Mouse (Mus musculus) splenic B cell, adult 2 months (primary cell): Measurements from ENCODE around the gene Msmp.

Source experiments
- DNase-seq: peaks from one replicate; pipeline ENCODE4 v3.0.0-alpha.2; 2011; ENCODE audit warnings: low read depth, low spot score
- H3K27me3 ChIP-seq: 2 replicates; pipeline ENCODE4 v1.6.1; 2012; ENCODE audit warnings: mild to moderate bottlenecking, low read length, moderate library complexity, mixed read lengths; ENCODE audit not compliant: control insufficient read depth, poor library complexity, insufficient read depth, severe bottlenecking
- H3K36me3 ChIP-seq: 2 replicates; pipeline ENCODE4 v1.6.1; 2012; ENCODE audit warnings: mild to moderate bottlenecking, low read length, moderate library complexity, mixed read lengths; ENCODE audit not compliant: control insufficient read depth, poor library complexity, insufficient read depth, severe bottlenecking

The Msmp gene

DNA sequence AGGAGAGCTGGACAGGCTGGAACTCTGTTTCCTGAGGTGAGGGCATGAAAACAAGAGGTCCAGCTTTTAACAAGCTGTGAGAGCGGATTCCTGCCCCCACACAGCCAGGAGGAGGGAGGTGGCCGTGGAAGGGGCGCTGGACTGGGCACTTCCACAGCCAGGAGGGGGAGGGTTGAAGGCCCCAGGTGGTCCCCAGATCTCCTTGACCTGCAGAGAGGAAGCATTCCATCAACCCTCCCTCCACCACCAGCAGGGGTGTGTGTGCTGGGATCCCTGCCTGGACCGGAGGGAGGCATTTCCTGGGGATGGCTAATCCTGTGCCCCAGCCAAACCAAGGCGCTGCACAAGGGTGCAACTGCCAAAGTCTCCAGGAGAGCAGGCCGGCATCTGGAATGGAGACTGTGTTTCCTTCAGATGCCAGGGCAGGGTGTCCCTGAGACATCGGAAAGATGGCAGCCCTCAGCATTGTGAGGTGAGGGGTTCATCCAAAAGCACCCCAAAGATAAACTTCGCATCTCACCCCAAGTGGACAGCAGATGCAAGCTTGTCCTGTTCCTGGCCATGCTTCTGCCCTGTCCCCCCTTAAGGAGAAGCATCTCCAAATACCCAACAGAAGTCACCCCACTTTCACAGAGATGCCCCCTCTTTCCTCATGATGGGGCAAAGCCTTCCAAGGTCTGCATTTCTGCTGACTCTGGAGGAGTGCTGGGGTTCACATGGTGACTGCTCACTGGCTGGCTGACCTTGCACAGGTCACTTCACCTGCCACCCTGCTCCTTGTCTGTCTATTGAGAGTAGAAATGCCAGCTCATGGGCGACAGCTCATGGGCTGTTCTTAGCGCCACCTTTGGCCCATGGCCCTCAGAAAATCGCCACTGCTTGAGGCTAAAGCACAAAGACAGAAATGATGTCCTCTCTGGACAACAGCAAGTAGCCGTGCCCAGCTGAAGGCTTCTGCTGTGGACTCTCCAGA is at the start of gene Msmp:
TSS of gene Msmp (minus strand) at position 51 of the 973 bp plus-strand sequence.
- DNase-seq = no peak
- Histone ChIP-seq H3K27me3 (no peaks in the 10 kb centered on the region), H3K36me3 (peaks cover 1% of the 10 kb centered on the region)

DNA sequence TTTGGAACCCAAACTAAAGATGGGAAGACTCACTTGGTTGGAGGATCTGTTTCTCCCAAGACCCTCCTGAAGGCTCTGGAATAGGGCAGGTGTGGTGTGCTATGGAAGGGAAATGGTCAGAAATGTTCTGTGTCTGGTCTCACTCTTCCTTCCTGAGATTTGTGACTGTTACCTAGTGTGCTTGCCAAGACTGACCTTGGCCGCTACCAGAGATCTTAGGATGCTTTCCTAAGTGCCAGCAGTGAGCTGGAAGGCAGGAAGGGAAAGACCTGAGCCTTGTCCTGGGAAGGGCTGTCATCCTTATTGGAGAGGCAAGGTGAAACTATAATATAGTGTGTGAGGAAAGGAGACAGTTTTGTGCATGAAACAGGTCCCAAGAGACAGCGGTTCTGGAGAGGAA is 49.4 kb upstream of the Msmp start:
- no peaks in the 10 kb centered on the region for H3K36me3 ChIP-seq
- DNase-seq = no peak
- H3K27me3 ChIP-seq = no peaks in the 10 kb centered on the region

DNA sequence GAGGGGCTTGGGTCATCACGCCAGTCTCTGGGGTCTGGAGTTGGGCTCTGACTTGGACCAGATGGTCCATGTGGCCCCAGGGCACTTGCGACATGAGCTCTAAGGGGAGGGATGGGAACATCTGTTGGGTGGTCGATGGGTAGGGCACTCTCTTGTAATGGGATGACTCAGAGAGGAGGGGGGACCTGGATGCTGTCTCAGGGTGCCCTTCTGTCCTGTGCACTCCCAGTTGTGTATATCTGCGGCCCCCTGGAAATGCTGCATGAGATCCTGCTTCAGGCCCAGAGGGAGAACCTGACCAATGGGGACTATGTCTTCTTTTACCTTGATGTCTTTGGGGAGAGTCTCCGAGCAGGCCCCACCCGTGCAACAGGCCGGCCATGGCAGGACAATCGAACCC is 49.0 kb upstream of the Msmp start:
- no peaks in the 10 kb centered on the region for H3K36me3 ChIP-seq
- DNase-seq = no peak
- H3K27me3 ChIP-seq = no peaks in the 10 kb centered on the region

DNA sequence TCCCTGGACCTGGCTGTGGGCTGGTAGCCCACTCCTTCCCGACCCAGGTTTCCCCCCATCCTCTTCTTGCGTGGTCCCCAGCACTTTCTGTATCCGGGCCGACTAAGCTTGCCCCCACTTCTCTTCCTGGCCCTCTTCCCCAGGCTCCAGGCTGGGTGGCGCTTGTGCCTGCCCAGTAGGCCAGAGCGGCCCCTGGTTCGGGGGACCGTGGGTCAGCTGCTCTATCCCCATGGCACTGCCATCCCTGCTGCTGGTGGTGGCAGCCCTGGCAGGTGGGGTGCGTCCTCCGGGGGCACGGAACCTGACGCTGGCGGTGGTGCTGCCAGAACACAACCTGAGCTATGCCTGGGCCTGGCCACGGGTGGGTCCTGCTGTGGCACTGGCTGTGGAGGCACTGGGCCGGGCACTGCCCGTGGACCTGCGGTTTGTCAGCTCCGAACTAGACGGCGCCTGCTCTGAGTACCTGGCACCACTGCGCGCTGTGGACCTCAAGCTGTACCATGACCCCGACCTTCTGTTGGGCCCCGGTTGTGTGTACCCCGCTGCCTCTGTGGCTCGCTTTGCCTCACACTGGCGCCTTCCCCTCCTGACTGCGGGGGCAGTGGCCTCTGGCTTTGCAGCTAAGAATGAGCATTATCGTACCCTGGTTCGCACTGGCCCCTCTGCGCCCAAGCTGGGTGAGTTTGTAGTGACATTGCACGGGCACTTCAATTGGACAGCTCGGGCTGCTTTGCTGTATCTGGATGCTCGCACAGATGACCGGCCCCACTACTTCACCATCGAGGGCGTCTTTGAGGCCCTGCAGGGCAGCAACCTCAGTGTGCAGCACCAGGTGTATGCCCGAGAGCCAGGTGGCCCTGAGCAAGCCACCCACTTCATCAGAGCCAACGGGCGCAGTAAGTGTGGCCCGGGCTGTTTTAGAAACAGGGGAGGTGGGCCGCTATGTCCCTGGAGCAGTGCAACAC is 47.9 kb upstream of the Msmp start:
- no peaks in the 10 kb centered on the region for H3K27me3 ChIP-seq
- no peak for DNase-seq

DNA sequence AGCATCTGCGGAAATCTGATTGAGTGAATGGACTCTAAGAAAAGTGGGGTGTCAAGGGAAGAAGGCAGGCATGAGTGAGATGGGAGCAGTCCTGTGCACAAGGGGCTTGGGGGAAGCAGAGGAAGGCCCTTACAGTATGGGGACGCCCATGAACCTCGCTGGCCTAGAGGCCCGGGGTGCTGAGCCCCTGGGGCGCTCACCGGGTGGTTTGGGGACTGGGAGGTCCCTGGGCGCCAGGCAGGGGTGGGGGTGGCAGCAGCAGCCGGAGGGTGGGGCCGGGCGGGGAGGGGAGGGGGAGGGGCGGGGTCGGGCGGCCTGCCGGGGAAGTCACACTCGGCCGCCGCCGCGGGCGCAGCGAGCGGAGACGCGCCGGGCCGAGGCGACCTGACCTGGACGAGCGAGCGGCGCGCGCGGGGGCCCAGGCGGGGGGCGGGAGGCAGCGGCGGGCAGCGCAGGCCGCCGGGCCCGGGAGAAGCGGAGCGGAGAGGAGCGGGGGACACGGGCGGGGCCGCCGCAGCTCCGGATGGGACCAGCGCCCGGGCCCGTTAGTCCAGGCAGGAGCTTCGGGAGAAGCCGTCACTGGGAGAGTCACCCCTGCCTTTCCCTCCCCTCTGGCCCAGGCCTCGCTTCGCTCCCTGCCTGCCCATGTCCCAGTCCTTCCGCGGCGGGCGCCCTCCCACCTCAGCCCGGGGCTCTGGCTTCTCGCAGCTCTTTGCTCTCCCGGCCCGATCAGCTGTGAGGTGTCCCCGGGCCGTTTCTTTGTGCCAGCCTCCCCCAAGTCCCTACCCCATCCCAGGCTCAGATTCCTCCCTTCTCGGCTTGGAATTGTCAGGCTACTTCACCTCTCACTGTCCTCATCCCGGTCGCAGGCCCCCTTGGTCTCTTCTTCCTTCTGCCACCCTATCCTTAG is 47.0 kb upstream of the Msmp start, which contains the start of gene Npr2:
TSS of gene Npr2 (plus strand) at position 890 of the 910 bp plus-strand sequence.
- no peak for DNase-seq
- no peaks in the 10 kb centered on the region for H3K36me3 ChIP-seq
- no peaks in the 10 kb centered on the region for H3K27me3 ChIP-seq

More for the DNA sequence above, 47.9 kb upstream of the Msmp start:
- H3K36me3 ChIP-seq = no peaks in the 10 kb centered on the region

DNA sequence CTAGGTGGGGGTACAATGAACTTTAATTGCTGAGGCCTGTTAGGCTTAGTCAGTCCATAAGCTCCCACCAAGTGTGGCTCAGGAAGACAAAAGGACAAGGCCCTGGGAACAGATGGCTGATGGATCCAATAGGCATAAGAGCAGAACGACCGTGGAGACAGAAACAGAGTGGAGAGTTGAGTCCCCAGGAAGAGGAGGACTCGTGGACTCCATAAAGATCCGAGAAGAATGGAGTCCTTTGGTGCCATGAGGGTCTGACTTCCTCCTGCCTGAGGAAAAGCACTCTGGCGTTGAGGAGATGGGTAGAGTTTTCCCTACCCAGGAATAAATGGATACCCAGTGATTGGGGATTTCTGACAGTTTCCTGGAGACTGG is 46.4 kb upstream of the Msmp start:
- Histone ChIP-seq H3K36me3 (no peaks in the 10 kb centered on the region), H3K27me3 (no peaks in the 10 kb centered on the region)
- no peak for DNase-seq

DNA sequence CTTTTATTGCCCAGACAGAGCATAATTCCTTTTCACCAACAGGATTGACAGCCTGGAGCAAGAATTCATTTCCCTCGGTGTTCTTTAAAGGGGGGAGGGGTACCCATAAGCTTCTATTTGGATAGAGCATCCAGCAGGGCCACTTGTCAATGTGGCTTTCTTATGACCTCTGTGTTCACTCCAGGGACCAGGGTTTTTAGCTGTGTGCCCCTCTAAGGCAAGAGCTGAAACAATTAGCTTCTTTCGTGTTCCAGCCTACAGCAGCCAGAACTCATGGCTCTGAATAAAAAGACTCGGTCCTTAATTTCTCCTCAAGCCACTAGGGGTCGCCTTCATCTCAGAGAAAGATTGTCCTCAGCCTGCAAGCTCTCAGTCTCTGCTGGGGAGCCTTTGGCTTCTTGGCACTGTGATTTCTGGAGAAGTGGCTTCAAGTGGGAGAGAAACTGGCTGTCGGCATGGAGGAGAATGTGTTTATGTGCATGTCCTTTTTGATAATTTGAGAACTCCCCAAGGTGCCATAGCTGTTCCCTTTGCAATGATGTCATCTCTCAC is 45.8 kb upstream of the Msmp start:
- DNase-seq = peak; percentile 83
- no peaks in the 10 kb centered on the region for H3K27me3 ChIP-seq
- no peaks in the 10 kb centered on the region for H3K36me3 ChIP-seq

DNA sequence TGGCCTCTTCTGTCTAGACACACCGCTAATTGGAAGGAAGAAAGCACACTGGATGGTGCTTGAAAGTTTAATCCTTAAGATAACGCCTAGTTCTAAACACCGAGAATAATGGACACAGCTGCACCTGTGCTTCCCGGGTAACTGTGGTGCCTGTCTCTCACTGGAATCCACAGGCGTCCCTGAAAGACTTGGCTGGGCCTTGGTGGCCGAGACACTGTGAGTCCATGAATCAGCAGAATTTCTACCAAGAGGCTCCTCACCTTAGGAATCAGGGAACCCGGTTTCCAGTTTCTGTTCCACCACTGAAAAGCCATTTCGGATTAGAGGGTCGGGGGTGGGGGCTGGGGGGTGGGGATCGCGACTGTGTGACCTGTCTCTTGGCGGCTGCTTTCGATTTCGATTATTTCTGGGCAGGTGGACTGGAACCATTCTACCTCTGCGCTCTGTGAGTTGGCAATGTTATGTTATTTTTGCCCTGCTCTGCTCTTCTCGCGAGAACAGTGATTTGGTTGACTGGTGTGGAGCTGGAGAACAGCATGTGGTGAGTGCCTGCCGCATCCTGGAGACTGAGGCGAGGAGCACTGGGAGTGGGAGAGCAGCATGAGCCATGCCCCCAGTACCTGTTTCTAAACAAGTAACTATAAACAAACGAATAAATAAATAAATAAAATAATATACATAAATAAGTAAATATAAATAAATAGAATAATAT is 45.0 kb upstream of the Msmp start:
- DNase-seq = no peak
- no peaks in the 10 kb centered on the region for H3K36me3 ChIP-seq
- H3K27me3 ChIP-seq = no peaks in the 10 kb centered on the region

DNA sequence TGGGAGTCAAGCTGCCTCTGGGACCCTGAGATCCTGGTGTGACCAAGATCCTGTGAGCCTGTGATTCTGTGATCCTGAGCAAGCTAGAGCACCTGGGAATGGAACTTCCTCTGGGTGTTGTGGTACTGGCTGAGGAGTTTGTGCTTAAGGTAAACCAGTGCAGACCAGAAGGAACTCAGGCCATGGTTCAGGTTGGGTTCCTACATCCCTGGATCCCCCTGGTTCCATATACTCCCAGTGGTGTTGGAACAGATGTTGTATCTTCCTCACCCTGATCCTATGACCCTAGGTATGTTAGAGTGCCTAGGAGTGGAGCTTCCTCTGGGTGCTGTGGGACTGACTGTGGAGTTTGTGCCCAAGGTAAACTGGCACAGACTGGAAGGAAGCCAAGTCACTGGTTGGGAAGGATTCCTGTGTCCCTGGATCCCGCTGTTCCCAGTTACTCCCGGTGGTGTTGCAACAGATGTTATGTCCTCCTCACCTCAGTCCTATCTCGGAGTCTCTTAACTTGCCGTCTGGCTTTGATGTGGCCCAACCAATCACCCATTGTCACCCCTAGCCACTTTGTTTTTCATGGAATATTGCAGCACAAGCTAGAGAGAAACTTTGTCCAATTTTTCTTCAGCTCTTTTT is 36.0 kb upstream of the Msmp start:
- Histone ChIP-seq H3K27me3 (no peaks in the 10 kb centered on the region), H3K36me3 (no peaks in the 10 kb centered on the region)
- DNase-seq = no peak

DNA sequence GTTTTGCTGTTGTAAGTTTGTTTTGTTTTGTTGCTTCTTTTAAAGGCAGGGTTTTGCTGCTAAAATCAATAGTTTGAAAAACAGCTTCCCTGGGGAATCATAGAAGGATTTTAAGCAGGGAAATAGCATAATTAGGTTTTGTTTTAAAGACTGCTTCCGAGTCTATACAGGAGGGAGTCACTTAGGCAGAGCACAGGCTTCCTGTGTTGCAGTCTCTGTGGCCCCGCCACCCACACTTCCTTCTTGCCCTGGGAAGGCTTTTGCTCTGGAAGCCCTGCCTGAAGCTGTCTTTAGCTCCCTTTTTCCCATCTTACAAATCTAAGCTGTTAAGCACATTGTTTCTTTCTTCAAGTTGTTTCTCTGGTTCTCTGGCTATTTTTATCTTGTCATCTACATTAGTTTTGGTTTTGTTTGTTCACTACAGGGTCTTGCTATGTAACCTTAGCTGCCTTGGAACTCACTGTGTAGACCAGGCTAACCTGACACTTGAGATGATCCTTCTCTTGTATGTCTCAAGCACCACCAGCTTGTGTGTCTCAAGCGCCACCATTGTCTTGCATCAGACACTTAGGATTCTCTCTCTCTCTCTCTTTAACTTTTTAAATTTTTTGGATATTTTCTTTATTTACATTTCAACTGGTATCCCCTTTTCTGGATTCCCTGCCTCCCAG is 28.9 kb upstream of the Msmp start:
- Histone ChIP-seq H3K27me3 (no peaks in the 10 kb centered on the region), H3K36me3 (no peaks in the 10 kb centered on the region)
- no peak for DNase-seq

DNA sequence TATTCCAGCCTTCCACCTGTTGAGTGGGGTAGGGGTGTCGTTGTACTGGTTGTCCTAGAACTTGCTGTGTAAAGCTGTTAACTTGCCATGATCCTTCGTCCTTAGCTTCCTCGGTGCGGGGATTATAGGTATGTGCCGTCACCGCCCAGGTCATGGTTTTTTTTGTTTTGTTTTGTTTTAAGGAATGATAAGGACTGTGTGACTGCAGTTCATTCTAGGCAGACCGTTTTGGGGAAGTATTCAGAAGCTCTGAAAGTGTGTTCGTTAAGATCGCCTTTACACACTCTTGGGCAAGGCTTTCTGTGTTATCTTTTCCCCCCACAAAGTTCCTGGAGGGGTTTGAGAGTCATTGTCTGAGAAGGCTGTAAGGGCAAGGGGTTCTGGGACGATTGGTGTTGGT is 28.2 kb upstream of the Msmp start:
- no peaks in the 10 kb centered on the region for H3K27me3 ChIP-seq
- no peak for DNase-seq

DNA sequence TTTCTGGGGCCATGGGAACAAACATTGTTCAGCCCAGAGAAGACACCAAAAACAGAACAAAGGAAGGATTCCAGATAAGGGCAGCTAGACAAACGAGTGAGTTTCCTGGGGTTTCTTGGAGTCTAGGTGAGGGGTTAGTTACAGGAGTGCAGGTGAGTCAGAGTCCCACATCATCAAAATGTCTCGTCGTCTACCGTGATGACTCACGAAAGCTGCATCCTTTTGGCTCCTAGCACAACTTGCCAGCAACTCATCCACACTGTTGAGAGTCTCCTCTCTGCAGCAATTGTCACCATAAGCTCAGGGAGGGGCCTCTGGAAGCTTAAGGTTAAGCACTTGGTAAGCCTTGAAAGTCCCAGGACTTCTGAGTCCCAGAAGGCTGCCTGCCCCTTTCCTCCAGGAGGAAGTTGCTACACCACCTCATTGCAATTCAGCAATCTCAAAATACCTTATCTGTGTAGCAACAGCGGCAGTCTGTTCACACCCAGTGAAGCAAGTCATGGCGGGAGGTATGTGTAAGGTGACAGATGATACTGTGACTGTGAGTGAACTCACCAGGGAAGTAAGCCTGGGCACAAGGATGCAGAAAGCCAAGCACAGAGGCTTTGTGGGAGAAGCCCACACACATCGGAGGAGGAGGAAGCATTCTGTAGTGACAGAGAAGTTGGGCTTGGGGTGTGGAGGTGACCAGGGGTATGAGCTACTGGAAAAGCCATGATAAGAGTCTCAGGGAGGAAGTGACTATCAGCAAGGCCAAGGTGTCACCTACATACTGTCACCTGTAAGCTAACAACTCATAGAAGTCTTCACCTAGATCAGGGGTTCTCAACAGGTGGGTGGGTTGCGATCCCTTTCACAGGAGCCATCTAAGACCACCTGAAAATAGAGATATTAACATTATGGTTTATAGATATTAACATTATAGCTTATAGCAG is 20.7 kb upstream of the Msmp start:
- Histone ChIP-seq H3K36me3 (no peaks in the 10 kb centered on the region), H3K27me3 (no peaks in the 10 kb centered on the region)
- no peak for DNase-seq

More for the DNA sequence above, 28.2 kb upstream of the Msmp start:
- no peaks in the 10 kb centered on the region for H3K36me3 ChIP-seq
